Mouse (Mus musculus): ENCODE data around the gene Gm10778. TPM values are rescaled to one million over a fixed set of nuclear protein-coding genes. Genes with fewer than 3 reads are reported as not detected.
A peak's percentile ranks its signal among the peaks of the same experiment; 100 is the strongest.
"Not testable (repeated sequence)": the region's sequence is repeated elsewhere in the genome, so short reads cannot be mapped to it uniquely, and the experiment has no call there.

Gene Gm10778
- polyA plus RNA-seq, 1 experiment from 2014 or later, result 3.6 TPM

GRCm38 (mm10) chr10:81642648-81643448 is 6.0 kb upstream of the Gm10778 start:
- peak; percentile 55; the same call in 1 of the 2 replicates for ATAC-seq

GRCm38 (mm10) chr10:81643449-81644055 is 5.3 kb upstream of the Gm10778 start:
- WGBS, result under 1% methylated on average over 75 of the region's 75 CpGs
- H3K27me3 ChIP-seq (replicated peaks; ENCODE audit: control insufficient read depth, insufficient read depth, low read length), result no peaks in the 10 kb centered on the region
- peak overlapping the region; percentile 100 for H3K9ac ChIP-seq (ENCODE audit: low read depth, low read length)
- H3K4me1 ChIP-seq (ENCODE audit: control insufficient read depth, insufficient read depth, low read length), result peaks cover 17% of the 10 kb centered on the region
- peak overlapping the region; percentile 92 for H3K4me2 ChIP-seq (ENCODE audit: low read depth, low read length)
- H3K4me3 ChIP-seq (ENCODE audit: low read length), result peak overlapping the region; percentile 91
- no peaks in the 10 kb centered on the region for H3K36me3 ChIP-seq (ENCODE audit: control insufficient read depth, insufficient read depth, low read length)
- H3K9me3 ChIP-seq (ENCODE audit: control insufficient read depth, low read length), result no peaks in the 10 kb centered on the region
- peak; percentile 92 for ATAC-seq
- peak overlapping the region; percentile 99 for H3K27ac ChIP-seq (ENCODE audit: low read length)

More at GRCm38 (mm10) chr10:81642648-81643448, 6.0 kb upstream of the Gm10778 start:
- no peaks in the 10 kb centered on the region for H3K9me3 ChIP-seq (ENCODE audit: control insufficient read depth, low read length)
- peak overlapping the region; percentile 99 for H3K27ac ChIP-seq (ENCODE audit: low read length)
- H3K4me2 ChIP-seq (ENCODE audit: low read depth, low read length), result peak overlapping the region; percentile 92
- H3K36me3 ChIP-seq (ENCODE audit: control insufficient read depth, insufficient read depth, low read length), result no peaks in the 10 kb centered on the region
- WGBS, result 15% methylated on average over 24 of the region's 24 CpGs
- peak overlapping the region; percentile 91 for H3K4me3 ChIP-seq (ENCODE audit: low read length)
- peaks cover 17% of the 10 kb centered on the region for H3K4me1 ChIP-seq (ENCODE audit: control insufficient read depth, insufficient read depth, low read length)
- no peaks in the 10 kb centered on the region for H3K27me3 ChIP-seq (replicated peaks; ENCODE audit: control insufficient read depth, insufficient read depth, low read length)
- H3K9ac ChIP-seq (ENCODE audit: low read depth, low read length), result peak overlapping the region; percentile 100

GRCm38 (mm10) chr10:81644162-81644561 is 4.7 kb upstream of the Gm10778 start:
- H3K4me3 ChIP-seq (ENCODE audit: low read length), result peak overlapping the region; percentile 91
- peak overlapping the region; percentile 100 for H3K9ac ChIP-seq (ENCODE audit: low read depth, low read length)
- no peaks in the 10 kb centered on the region for H3K9me3 ChIP-seq (ENCODE audit: control insufficient read depth, low read length)
- peak overlapping the region; percentile 99 for H3K27ac ChIP-seq (ENCODE audit: low read length)
- peak overlapping the region; percentile 92 for H3K4me2 ChIP-seq (ENCODE audit: low read depth, low read length)
- ATAC-seq, result peak; percentile 8
- no peaks in the 10 kb centered on the region for H3K36me3 ChIP-seq (ENCODE audit: control insufficient read depth, insufficient read depth, low read length)
- H3K4me1 ChIP-seq (ENCODE audit: control insufficient read depth, insufficient read depth, low read length), result peaks cover 17% of the 10 kb centered on the region
- no peaks in the 10 kb centered on the region for H3K27me3 ChIP-seq (replicated peaks; ENCODE audit: control insufficient read depth, insufficient read depth, low read length)
- 46% methylated on average over 2 of the region's 2 CpGs for WGBS

DNA sequence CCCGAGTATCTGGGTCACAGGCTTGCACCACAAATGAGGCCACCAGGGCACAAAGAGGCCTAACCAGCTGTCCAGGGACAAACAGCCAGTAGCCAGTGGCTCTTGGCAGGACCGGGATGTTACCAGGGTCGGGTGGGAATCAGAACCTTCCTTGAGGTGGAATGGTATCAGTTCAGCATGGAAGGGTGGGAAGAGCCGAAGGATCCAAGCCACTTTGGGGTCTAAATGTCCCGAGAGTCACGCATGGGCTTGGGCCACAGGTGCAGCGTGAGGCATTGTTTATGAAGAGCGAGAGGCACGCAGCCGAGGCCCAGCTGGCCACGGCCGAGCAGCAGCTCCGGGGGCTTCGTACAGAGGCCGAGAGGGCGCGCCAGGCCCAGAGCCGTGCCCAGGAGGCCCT is 4.1 kb upstream of the Gm10778 start:
- H3K4me1 ChIP-seq (ENCODE audit: control insufficient read depth, insufficient read depth, low read length), result peaks cover 17% of the 10 kb centered on the region
- no peak overlapping the region for H3K4me3 ChIP-seq (ENCODE audit: low read length)
- H3K9me3 ChIP-seq (ENCODE audit: control insufficient read depth, low read length), result no peaks in the 10 kb centered on the region
- WGBS, result 90% methylated on average over 18 of the region's 18 CpGs
- no peak overlapping the region for H3K27ac ChIP-seq (ENCODE audit: low read length)
- no peaks in the 10 kb centered on the region for H3K27me3 ChIP-seq (replicated peaks; ENCODE audit: control insufficient read depth, insufficient read depth, low read length)
- ATAC-seq, result no peak
- no peak overlapping the region for H3K9ac ChIP-seq (ENCODE audit: low read depth, low read length)
- H3K36me3 ChIP-seq (ENCODE audit: control insufficient read depth, insufficient read depth, low read length), result no peaks in the 10 kb centered on the region
- no peak overlapping the region for H3K4me2 ChIP-seq (ENCODE audit: low read depth, low read length)

GRCm38 (mm10) chr10:81645391-81645790 is 3.5 kb upstream of the Gm10778 start:
- Histone ChIP-seq H3K27ac (ENCODE audit: low read length) (no peak overlapping the region), H3K9ac (ENCODE audit: low read depth, low read length) (no peak overlapping the region), H3K4me2 (ENCODE audit: low read depth, low read length) (no peak overlapping the region), H3K36me3 (ENCODE audit: control insufficient read depth, insufficient read depth, low read length) (no peaks in the 10 kb centered on the region), H3K4me3 (ENCODE audit: low read length) (no peak overlapping the region), H3K4me1 (ENCODE audit: control insufficient read depth, insufficient read depth, low read length) (peaks cover 17% of the 10 kb centered on the region), H3K9me3 (ENCODE audit: control insufficient read depth, low read length) (no peaks in the 10 kb centered on the region), H3K27me3 (replicated peaks; ENCODE audit: control insufficient read depth, insufficient read depth, low read length) (no peaks in the 10 kb centered on the region)
- WGBS, result 92% methylated on average over 4 of the region's 4 CpGs
- ATAC-seq, result no peak

- Histone ChIP-seq H3K36me3 (ENCODE audit: control insufficient read depth, insufficient read depth, low read length) (no peaks in the 10 kb centered on the region), H3K9me3 (ENCODE audit: control insufficient read depth, low read length) (no peaks in the 10 kb centered on the region), H3K27ac (ENCODE audit: low read length) (no peak overlapping the region), H3K9ac (ENCODE audit: low read depth, low read length) (no peak overlapping the region), H3K4me1 (ENCODE audit: control insufficient read depth, insufficient read depth, low read length) (peaks cover 17% of the 10 kb centered on the region), H3K4me2 (ENCODE audit: low read depth, low read length) (no peak overlapping the region), H3K27me3 (replicated peaks; ENCODE audit: control insufficient read depth, insufficient read depth, low read length) (no peaks in the 10 kb centered on the region), H3K4me3 (ENCODE audit: low read length) (no peak overlapping the region)
- 81% methylated on average over 7 of the region's 7 CpGs for WGBS
- no peak for ATAC-seq
These were observed 2.8 kb upstream of the Gm10778 start for GRCm38 (mm10) chr10:81646015-81646555.

- H3K36me3 ChIP-seq (ENCODE audit: control insufficient read depth, insufficient read depth, low read length), result peaks cover 14% of the 10 kb centered on the region
These were observed 6.3 kb downstream of the Gm10778 start for GRCm38 (mm10) chr10:81655178-81655577.

DNA sequence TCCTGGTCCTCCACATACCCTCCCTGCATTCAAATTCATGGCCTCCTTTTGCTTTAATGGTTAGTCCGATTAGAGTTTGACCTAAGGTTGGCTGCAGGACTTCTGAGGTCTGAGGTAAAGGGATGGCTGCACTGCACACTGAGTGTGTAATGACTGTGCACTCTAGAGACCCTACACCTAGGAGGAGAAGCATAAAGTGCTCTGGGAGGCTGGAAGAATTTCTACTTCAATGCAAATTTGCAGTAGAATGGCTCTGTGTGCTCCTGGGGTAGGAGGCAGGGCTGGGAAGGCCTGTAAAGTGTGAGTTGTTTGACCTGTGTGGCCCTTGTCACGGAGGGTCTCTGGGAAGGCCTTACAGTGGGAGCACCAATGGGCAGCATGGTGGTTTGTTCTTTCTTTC is 7.3 kb downstream of the Gm10778 start:
- Histone ChIP-seq H3K4me1 (ENCODE audit: control insufficient read depth, insufficient read depth, low read length) (no peaks in the 10 kb centered on the region), H3K9ac (ENCODE audit: low read depth, low read length) (no peak overlapping the region), H3K4me2 (ENCODE audit: low read depth, low read length) (no peak overlapping the region), H3K4me3 (ENCODE audit: low read length) (no peak overlapping the region), H3K27me3 (replicated peaks; ENCODE audit: control insufficient read depth, insufficient read depth, low read length) (no peaks in the 10 kb centered on the region), H3K27ac (ENCODE audit: low read length) (no peak overlapping the region), H3K36me3 (ENCODE audit: control insufficient read depth, insufficient read depth, low read length) (peaks cover 14% of the 10 kb centered on the region), H3K9me3 (ENCODE audit: control insufficient read depth, low read length) (peaks cover 19% of the 10 kb centered on the region)
- 100% methylated on average over 2 of the region's 2 CpGs for WGBS
- no peak for ATAC-seq

More at GRCm38 (mm10) chr10:81655178-81655577, 6.3 kb downstream of the Gm10778 start:
- Histone ChIP-seq H3K27ac (ENCODE audit: low read length) (no peak overlapping the region), H3K27me3 (replicated peaks; ENCODE audit: control insufficient read depth, insufficient read depth, low read length) (no peaks in the 10 kb centered on the region), H3K4me3 (ENCODE audit: low read length) (no peak overlapping the region), H3K4me1 (ENCODE audit: control insufficient read depth, insufficient read depth, low read length) (no peaks in the 10 kb centered on the region), H3K4me2 (ENCODE audit: low read depth, low read length) (no peak overlapping the region), H3K9ac (ENCODE audit: low read depth, low read length) (no peak overlapping the region), H3K9me3 (ENCODE audit: control insufficient read depth, low read length) (peaks cover 19% of the 10 kb centered on the region)
- WGBS, result 90% methylated on average over 10 of the region's 10 CpGs
- no peak for ATAC-seq

DNA sequence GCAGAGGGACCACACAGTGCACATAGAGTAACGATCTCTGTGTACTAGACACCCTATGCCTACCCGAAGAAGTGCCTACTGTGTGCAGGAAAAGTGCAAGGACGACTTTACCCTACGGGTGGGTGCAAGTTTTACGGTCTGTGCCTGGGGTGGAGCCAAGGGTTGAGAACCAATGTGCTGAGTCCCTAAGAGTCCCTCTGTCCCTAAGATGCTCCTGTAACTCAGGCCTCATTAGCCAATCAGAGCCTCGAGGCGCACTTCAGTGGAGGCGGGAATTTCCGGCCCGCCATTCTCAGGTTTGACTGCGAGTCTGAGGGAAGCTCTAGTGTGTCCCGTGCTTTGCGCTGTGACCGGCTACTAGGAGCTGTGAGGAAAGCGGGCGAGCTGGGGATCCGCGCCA is 38.3 kb downstream of the Gm10778 start:
- H3K9me3 ChIP-seq (ENCODE audit: control insufficient read depth, low read length); H3K9ac ChIP-seq (ENCODE audit: low read depth, low read length); H3K4me1 ChIP-seq (ENCODE audit: control insufficient read depth, insufficient read depth, low read length); H3K4me2 ChIP-seq (ENCODE audit: low read depth, low read length); H3K4me3 ChIP-seq (ENCODE audit: low read length); H3K36me3 ChIP-seq (ENCODE audit: control insufficient read depth, insufficient read depth, low read length); H3K27me3 ChIP-seq (replicated peaks; ENCODE audit: control insufficient read depth, insufficient read depth, low read length); H3K27ac ChIP-seq (ENCODE audit: low read length): not testable (repeated sequence)
- ATAC-seq, result peak; percentile 53; the same call in 1 of the 2 replicates
- WGBS, result no CpG with 5 or more reads among the region's 18 CpGs

Measured in intestine, embryonic 16.5 days (tissue).